Mouse (Mus musculus): ENCODE results near the gene Fgf6. TPM values are rescaled to one million over a fixed set of nuclear protein-coding genes. Genes with fewer than 3 reads are reported as not detected.

The Fgf6 gene
- not detected in 2 replicates for polyA plus RNA-seq (2016; fragmentation: Nextera tagmentation; extraction: Ambion mirVana)

GRCm38 (mm10) chr6:127014906-127015770, at the start of gene Fgf6:
Gene Fgf6 (plus strand): TSS chr6:127015586.
- H3K27me3 ChIP-seq (ENCODE audit: low read depth, poor library complexity, severe bottlenecking): peaks cover 29% of the 10 kb centered on the region; the same call in 1 of the 2 replicates

GRCm38 (mm10) chr6:126966241-126967026, 49.0 kb upstream of the Fgf6 start:
- H3K27ac ChIP-seq: no peak overlapping the region
- H3K9me3 ChIP-seq (replicated peaks): no peaks in the 10 kb centered on the region
- H3K4me1 ChIP-seq: peaks cover 5% of the 10 kb centered on the region; the same call in 1 of the 2 replicates
- WGBS: 92% methylated on average over 14 of the region's 14 CpGs
- H3K36me3 ChIP-seq: peaks cover 3% of the 10 kb centered on the region; the same call in 1 of the 2 replicates
- no peaks in the 10 kb centered on the region for H3K27me3 ChIP-seq (ENCODE audit: low read depth, poor library complexity, severe bottlenecking)
- H3K4me3 ChIP-seq: no peak overlapping the region
- DNase-seq (ENCODE audit: low spot score): no peak

More at GRCm38 (mm10) chr6:127014906-127015770, at the start of gene Fgf6:
- DNase-seq (ENCODE audit: low spot score): no peak
- WGBS: 78% methylated on average over 26 of the region's 26 CpGs
- peaks cover 13% of the 10 kb centered on the region for H3K4me1 ChIP-seq
- H3K4me3 ChIP-seq: no peak within 1 kb of the TSS
- no peak within 1 kb of the TSS for H3K27ac ChIP-seq
- H3K36me3 ChIP-seq: no peaks in the 10 kb centered on the region
- H3K9me3 ChIP-seq (replicated peaks): no peaks in the 10 kb centered on the region

GRCm38 (mm10) chr6:126981539-126982234, 33.7 kb upstream of the Fgf6 start:
- Histone ChIP-seq H3K4me3 (no peak overlapping the region), H3K9me3 (replicated peaks) (no peaks in the 10 kb centered on the region), H3K27me3 (ENCODE audit: low read depth, poor library complexity, severe bottlenecking) (no peaks in the 10 kb centered on the region), H3K4me1 (no peaks in the 10 kb centered on the region), H3K27ac (no peak overlapping the region), H3K36me3 (no peaks in the 10 kb centered on the region)
- WGBS: 69% methylated on average over 5 of the region's 5 CpGs
- DNase-seq (ENCODE audit: low spot score): no peak

- Histone ChIP-seq H3K36me3 (no peaks in the 10 kb centered on the region), H3K27me3 (ENCODE audit: low read depth, poor library complexity, severe bottlenecking) (no peaks in the 10 kb centered on the region), H3K4me3 (no peak overlapping the region), H3K27ac (no peak overlapping the region), H3K4me1 (no peaks in the 10 kb centered on the region), H3K9me3 (replicated peaks) (no peaks in the 10 kb centered on the region)
- no peak for DNase-seq (ENCODE audit: low spot score)
- 71% methylated on average over 2 of the region's 2 CpGs for WGBS
Measured at GRCm38 (mm10) chr6:126993676-126994075, 21.7 kb upstream of the Fgf6 start.

- 87% methylated on average over 3 of the region's 3 CpGs for WGBS
- Histone ChIP-seq H3K36me3 (no peaks in the 10 kb centered on the region), H3K9me3 (replicated peaks) (no peaks in the 10 kb centered on the region), H3K27me3 (ENCODE audit: low read depth, poor library complexity, severe bottlenecking) (no peaks in the 10 kb centered on the region), H3K4me1 (no peaks in the 10 kb centered on the region), H3K4me3 (no peak overlapping the region), H3K27ac (no peak overlapping the region)
- no peak for DNase-seq (ENCODE audit: low spot score)
Measured at GRCm38 (mm10) chr6:126995494-126995893, 19.9 kb upstream of the Fgf6 start.

GRCm38 (mm10) chr6:126996399-126996798, 19.0 kb upstream of the Fgf6 start:
- Histone ChIP-seq H3K27me3 (ENCODE audit: low read depth, poor library complexity, severe bottlenecking) (no peaks in the 10 kb centered on the region), H3K27ac (no peak overlapping the region), H3K9me3 (replicated peaks) (no peaks in the 10 kb centered on the region), H3K36me3 (no peaks in the 10 kb centered on the region), H3K4me3 (no peak overlapping the region), H3K4me1 (no peaks in the 10 kb centered on the region)
- no peak for DNase-seq (ENCODE audit: low spot score)
- 84% methylated on average over 5 of the region's 5 CpGs for WGBS

GRCm38 (mm10) chr6:127005646-127006045, 9.7 kb upstream of the Fgf6 start:
- H3K27me3 ChIP-seq (ENCODE audit: low read depth, poor library complexity, severe bottlenecking): no peaks in the 10 kb centered on the region
- WGBS: 93% methylated on average over 3 of the region's 3 CpGs
- no peak for DNase-seq (ENCODE audit: low spot score)
- H3K4me1 ChIP-seq: no peaks in the 10 kb centered on the region
- H3K4me3 ChIP-seq: no peak overlapping the region
- H3K9me3 ChIP-seq (replicated peaks): no peaks in the 10 kb centered on the region
- no peak overlapping the region for H3K27ac ChIP-seq
- H3K36me3 ChIP-seq: no peaks in the 10 kb centered on the region

GRCm38 (mm10) chr6:127006551-127006950, 8.8 kb upstream of the Fgf6 start:
- WGBS: 86% methylated on average over 3 of the region's 3 CpGs

GRCm38 (mm10) chr6:127010021-127010420, 5.4 kb upstream of the Fgf6 start:
- Histone ChIP-seq H3K9me3 (replicated peaks) (no peaks in the 10 kb centered on the region), H3K27me3 (ENCODE audit: low read depth, poor library complexity, severe bottlenecking) (no peaks in the 10 kb centered on the region), H3K36me3 (no peaks in the 10 kb centered on the region), H3K27ac (no peak overlapping the region), H3K4me1 (no peaks in the 10 kb centered on the region; the same call in 1 of the 2 replicates), H3K4me3 (no peak overlapping the region)
- DNase-seq (ENCODE audit: low spot score): no peak
- 91% methylated on average over 13 of the region's 13 CpGs for WGBS

More at GRCm38 (mm10) chr6:127006551-127006950, 8.8 kb upstream of the Fgf6 start:
- H3K36me3 ChIP-seq: no peaks in the 10 kb centered on the region
- no peak for DNase-seq (ENCODE audit: low spot score)
- H3K4me3 ChIP-seq: no peak overlapping the region
- H3K27me3 ChIP-seq (ENCODE audit: low read depth, poor library complexity, severe bottlenecking): no peaks in the 10 kb centered on the region
- H3K9me3 ChIP-seq (replicated peaks): no peaks in the 10 kb centered on the region
- H3K4me1 ChIP-seq: no peaks in the 10 kb centered on the region
- H3K27ac ChIP-seq: no peak overlapping the region

GRCm38 (mm10) chr6:127011947-127012535, 3.3 kb upstream of the Fgf6 start:
- no peak overlapping the region for H3K27ac ChIP-seq
- no peaks in the 10 kb centered on the region for H3K36me3 ChIP-seq
- no peaks in the 10 kb centered on the region; the same call in 1 of the 2 replicates for H3K4me1 ChIP-seq
- no peak overlapping the region for H3K4me3 ChIP-seq
- H3K9me3 ChIP-seq (replicated peaks): no peaks in the 10 kb centered on the region
- H3K27me3 ChIP-seq (ENCODE audit: low read depth, poor library complexity, severe bottlenecking): no peaks in the 10 kb centered on the region
- 88% methylated on average over 13 of the region's 13 CpGs for WGBS
- no peak for DNase-seq (ENCODE audit: low spot score)

- DNase-seq (ENCODE audit: low spot score): no peak
- H3K27me3 ChIP-seq (ENCODE audit: low read depth, poor library complexity, severe bottlenecking): peaks cover 57% of the 10 kb centered on the region
- peaks cover 19% of the 10 kb centered on the region for H3K4me1 ChIP-seq
- H3K36me3 ChIP-seq: no peaks in the 10 kb centered on the region
- peak overlapping the region; percentile 37; the same call in 1 of the 2 replicates for H3K27ac ChIP-seq
- H3K9me3 ChIP-seq (replicated peaks): no peaks in the 10 kb centered on the region
- 0 out of 2 replicates have a peak overlapping the region, but pooled peaks have one; percentile 13 for H3K4me3 ChIP-seq
- WGBS: 3% methylated on average over 6 of the region's 6 CpGs
Measured at GRCm38 (mm10) chr6:127019254-127019653, 3.9 kb downstream of the Fgf6 start.

- H3K9me3 ChIP-seq (replicated peaks): no peaks in the 10 kb centered on the region
- 12% methylated on average over 13 of the region's 13 CpGs for WGBS
- no peak overlapping the region for H3K27ac ChIP-seq
- H3K4me3 ChIP-seq: no peak overlapping the region
- no peaks in the 10 kb centered on the region for H3K36me3 ChIP-seq
- peaks cover 57% of the 10 kb centered on the region for H3K27me3 ChIP-seq (ENCODE audit: low read depth, poor library complexity, severe bottlenecking)
- peaks cover 19% of the 10 kb centered on the region for H3K4me1 ChIP-seq
- DNase-seq (ENCODE audit: low spot score): no peak
Measured at GRCm38 (mm10) chr6:127020431-127020830, 5.0 kb downstream of the Fgf6 start.
